Mouse (Mus musculus): ENCODE measurements around the gene Serpinb2.

Gene Serpinb2

DNA sequence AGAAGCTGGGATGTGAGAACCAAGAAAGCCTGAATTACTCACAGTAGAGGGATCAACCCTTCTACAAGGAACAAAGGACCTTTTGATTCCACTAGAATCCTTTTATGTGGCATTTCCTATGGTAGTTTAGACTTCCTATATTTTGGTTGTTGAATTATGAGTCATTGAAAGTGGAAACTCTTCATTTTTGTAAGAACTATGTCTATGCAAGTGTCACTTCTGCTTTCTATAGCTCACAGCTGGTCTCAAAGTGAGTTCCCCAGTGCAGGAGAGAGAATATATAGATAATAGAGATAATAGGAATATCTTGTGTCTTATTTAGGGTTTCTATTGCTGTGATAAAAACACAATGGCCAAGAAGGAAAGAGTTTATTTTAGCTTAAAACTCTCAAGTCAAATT, 71.7 kb downstream of the Serpinb2 start:
- no peak for DNase-seq

DNA sequence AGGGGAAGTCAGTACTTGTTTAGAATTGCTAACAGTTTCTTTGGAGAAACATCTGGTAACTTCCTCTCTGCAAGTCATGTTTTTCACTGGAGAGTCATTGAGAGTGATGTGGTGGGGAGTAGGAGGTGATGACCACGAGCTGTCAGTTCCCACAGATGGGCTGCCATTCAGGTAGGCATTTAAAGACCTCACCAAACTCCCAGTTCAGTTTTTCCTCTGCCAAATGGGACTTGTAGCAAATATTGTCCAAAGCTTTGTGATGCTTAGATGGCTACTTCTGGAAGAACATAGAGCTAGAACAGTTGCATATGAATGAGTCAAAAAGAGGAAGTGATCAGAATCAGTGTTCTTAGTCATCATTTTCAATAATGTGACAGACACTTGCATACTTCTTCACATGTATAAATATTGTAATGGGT, 72.7 kb downstream of the Serpinb2 start:
- DNase-seq: no peak

DNA sequence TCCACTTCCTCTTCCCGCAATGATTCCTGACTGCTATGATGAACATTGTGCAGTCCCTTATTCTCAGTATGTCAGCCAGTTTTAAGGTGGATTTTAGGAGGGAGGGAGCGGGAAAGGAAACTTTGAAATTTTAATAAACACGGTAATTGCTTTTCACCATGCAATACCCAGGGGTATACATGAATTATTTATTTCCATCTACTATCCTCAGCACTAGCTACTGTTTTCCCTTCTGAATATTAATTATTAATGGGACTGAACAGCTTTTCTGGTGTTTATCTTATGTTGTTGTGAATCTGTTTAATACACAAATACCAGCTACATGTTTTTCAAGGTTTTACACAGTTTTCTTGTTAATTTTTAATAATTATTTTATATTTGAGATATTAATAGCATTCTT, 73.7 kb downstream of the Serpinb2 start:
- no peak for DNase-seq
